Mouse (Mus musculus) Patski (cell line): Measurements from ENCODE around the gene Ppp1r2. TPM values are rescaled to one million over a fixed set of nuclear protein-coding genes. Genes with fewer than 3 reads are reported as not detected.

ENCODE experiments used
- ATAC-seq: fragments of 100-300 bp; one replicate; pipeline ENCODE4 v1.8.0; 2021
- CTCF ChIA-PET: fragments of 350-600 bp; sonication (Branson Sonifier 250); formaldehyde crosslinking; loops from one replicate; lab custom pipeline; 2022; ENCODE audit warnings: inconsistent platforms; lab: Charles Lee
- POLR2A ChIA-PET: fragments of 350-600 bp; sonication (Branson Sonifier 250); formaldehyde crosslinking; loops from one replicate; lab custom pipeline; 2022; ENCODE audit warnings: antibody characterized with exemption, inconsistent platforms; lab: Charles Lee
- DNase-seq: peaks from one replicate; pipeline ENCODE4 v3.0.0-alpha.2; 2011; ENCODE audit warnings: low read depth, low spot score
- H3K27me3 ChIP-seq: fragments of 371-371 bp; one replicate; pipeline ENCODE4 v1.5.1; 2021
- CTCF ChIP-seq: fragments of 100-300 bp; IDR thresholded peaks from one replicate; pipeline ENCODE4 v1.5.1; 2021
- in situ Hi-C: fragments of 300-500 bp; cut with MboI; formaldehyde crosslinking; loops from 3 replicates; pipeline ENCODE4 v1.11.1; 2018; ENCODE audit warnings: low pct_unique_long_range_greater_than_20kb, mixed read lengths
- polyA plus RNA-seq: library from polyadenylated mRNA; unstranded; gene quantifications from one replicate; pipeline ENCODE4 v1.2.3, GENCODE M21; 2021

Gene Ppp1r2
- polyA plus RNA-seq, 1 experiment from 2014 or later: 55.2 TPM

GRCm38 (mm10) chr16:31210453-31210852, 64.6 kb downstream of the Ppp1r2 start:
- in situ Hi-C loops: no loop called here
- H3K27me3 ChIP-seq: no peaks in the 10 kb centered on the region
- CTCF ChIA-PET: no interaction called here
- no peak for TF ChIP-seq CTCF
- DNase-seq: no peak
- ATAC-seq: no peak
- POLR2A ChIA-PET: no interaction called here

- no peak for TF ChIP-seq CTCF
- CTCF ChIA-PET: no interaction called here
- in situ Hi-C loops: no loop called here
- POLR2A ChIA-PET: no interaction called here
- ATAC-seq (no peak), DNase-seq (no peak)
- no peaks in the 10 kb centered on the region for H3K27me3 ChIP-seq
Observed at GRCm38 (mm10) chr16:31209911-31210310, 65.2 kb downstream of the Ppp1r2 start.

- DNase-seq (no peak), ATAC-seq (no peak)
- POLR2A ChIA-PET: interaction anchor here (1.2 kb wide), 1 partner anchor 29 kb away, joined by 3 read pairs; no protein-coding TSS in a partner anchor
- CTCF ChIA-PET: interaction anchor here (0.6 kb wide), 1 partner anchor 670 kb away, joined by 3 read pairs; no protein-coding TSS in a partner anchor
- in situ Hi-C loops: no loop called here
- no peak for TF ChIP-seq CTCF
- no peaks in the 10 kb centered on the region for H3K27me3 ChIP-seq
Observed at GRCm38 (mm10) chr16:31205726-31206125, 69.4 kb downstream of the Ppp1r2 start.

GRCm38 (mm10) chr16:31205187-31205586, 69.9 kb downstream of the Ppp1r2 start:
- ATAC-seq: no peak
- in situ Hi-C loops: no loop called here
- TF ChIP-seq CTCF: no peak

GRCm38 (mm10) chr16:31204216-31204615, 70.9 kb downstream of the Ppp1r2 start:
- no peaks in the 10 kb centered on the region for H3K27me3 ChIP-seq
- ATAC-seq (no peak), DNase-seq (no peak)
- in situ Hi-C loops: no loop called here
- CTCF ChIA-PET: no interaction called here
- no peak for TF ChIP-seq CTCF
- POLR2A ChIA-PET: interaction anchor here (1.5 kb wide), 1 partner anchor 10 kb away, joined by 3 read pairs; no protein-coding TSS in a partner anchor

More at GRCm38 (mm10) chr16:31205187-31205586, 69.9 kb downstream of the Ppp1r2 start:
- DNase-seq: no peak
- no peaks in the 10 kb centered on the region for H3K27me3 ChIP-seq
- POLR2A ChIA-PET: interaction anchor here (1.2 kb wide), 1 partner anchor 29 kb away, joined by 3 read pairs; no protein-coding TSS in a partner anchor
- CTCF ChIA-PET: no interaction called here

- H3K27me3 ChIP-seq: no peaks in the 10 kb centered on the region
- DNase-seq: no peak
- ATAC-seq: no peak
- in situ Hi-C loops: no loop called here
- no peak for TF ChIP-seq CTCF
- ChIA-PET POLR2A (interaction anchor here (1.9 kb wide), 1 partner anchor 32 kb away, joined by 7 read pairs; no protein-coding TSS in a partner anchor), CTCF (interaction anchor here (1.7 kb wide), 1 partner anchor 10 kb away, joined by 9 read pairs; no protein-coding TSS in a partner anchor)
Observed at GRCm38 (mm10) chr16:31201704-31202103, 73.4 kb downstream of the Ppp1r2 start.

Other genes starting within 250 kb of the Ppp1r2 start
- gene Xxylt1, start 193.8 kb downstream of the Ppp1r2 start, polyA plus RNA-seq: 27.6 TPM
- gene Acap2, start 74.0 kb downstream of the Ppp1r2 start, polyA plus RNA-seq: 38.4 TPM
- gene Apod, start 39.5 kb upstream of the Ppp1r2 start, polyA plus RNA-seq: not detected
- gene Bdh1, start 147.0 kb upstream of the Ppp1r2 start, polyA plus RNA-seq: 26.7 TPM